Mouse (Mus musculus) small intestine, adult 2 months (tissue): ENCODE measurements around the gene Gm853.

Experiments
- CTCF ChIP-seq: fragments of 200-500 bp; IDR thresholded peaks from 2 replicates; pipeline ENCODE4 v1.5.1; 2012; ENCODE audit warnings: low read depth, mild to moderate bottlenecking, control low read depth, inconsistent platforms, low read length, moderate library complexity, mixed read lengths; ENCODE audit not compliant: insufficient replicate concordance, insufficient read length; ENCODE audit errors: extremely low read depth
- POLR2A ChIP-seq: fragments of 200-500 bp; IDR thresholded peaks from 2 replicates; pipeline ENCODE4 v1.6.1; 2012; ENCODE audit warnings: low read depth, mild to moderate bottlenecking, control low read depth, inconsistent platforms, low read length, moderate library complexity

GRCm38 (mm10) chr4:130176156-130176720, 46.0 kb downstream of the Gm853 start:
- TF ChIP-seq POLR2A (no peak), CTCF (no peak)
